Mouse (Mus musculus): ENCODE results near the gene Kank1. TPM values are rescaled to one million over a fixed set of nuclear protein-coding genes. Genes with fewer than 3 reads are reported as not detected.

The Kank1 gene
- total and polyA plus RNA-seq, 2 experiments from 2014 or later = 13.5 to 23.3 TPM

GRCm38 (mm10) chr19:25351257-25351955 is 114.6 kb downstream of the Kank1 start:
- peak; percentile 39 for DNase-seq (ENCODE audit: low spot score)
- Histone ChIP-seq H3K9me3 (ENCODE audit: low read length) (no peaks in the 10 kb centered on the region), H3K36me3 (ENCODE audit: insufficient read depth, low read length) (no peaks in the 10 kb centered on the region), H3K27ac (no peak overlapping the region), H3K9ac (replicated peaks; ENCODE audit: low read length) (no peak overlapping the region), H3K4me2 (ENCODE audit: low read depth, low read length) (peak overlapping the region; percentile 27; the same call in 1 of the 2 replicates), H3K4me3 (ENCODE audit: low read length) (no peak overlapping the region), H3K4me1 (ENCODE audit: insufficient read depth, low read length) (no peaks in the 10 kb centered on the region; the same call in 1 of the 2 replicates), H3K27me3 (ENCODE audit: insufficient read depth, low read length) (no peaks in the 10 kb centered on the region)
- TF ChIP-seq CTCF (IDR thresholded peaks at IDR 0.05; ENCODE audit: low read depth) = no peak
- WGBS = 38% methylated on average over 15 of the region's 15 CpGs
- ATAC-seq = no peak

GRCm38 (mm10) chr19:25357094-25357493 is 120.3 kb downstream of the Kank1 start:
- DNase-seq (ENCODE audit: low spot score) (no peak), ATAC-seq (no peak)
- Histone ChIP-seq H3K9me3 (ENCODE audit: low read length) (no peaks in the 10 kb centered on the region), H3K9ac (replicated peaks; ENCODE audit: low read length) (no peak overlapping the region), H3K4me1 (ENCODE audit: insufficient read depth, low read length) (0 out of 2 replicates have a peak, but pooled peaks cover 3% of the 10 kb centered on the region), H3K4me2 (ENCODE audit: low read depth, low read length) (no peak overlapping the region), H3K27me3 (ENCODE audit: insufficient read depth, low read length) (no peaks in the 10 kb centered on the region), H3K36me3 (ENCODE audit: insufficient read depth, low read length) (no peaks in the 10 kb centered on the region), H3K4me3 (ENCODE audit: low read length) (no peak overlapping the region), H3K27ac (no peak overlapping the region)
- TF ChIP-seq CTCF (IDR thresholded peaks at IDR 0.05; ENCODE audit: low read depth) = no peak
- WGBS = 69% methylated on average over 11 of the region's 11 CpGs

- 0 out of 2 replicates have a peak, but pooled peaks cover 3% of the 10 kb centered on the region for H3K4me1 ChIP-seq (ENCODE audit: insufficient read depth, low read length)
- no peak overlapping the region for H3K9ac ChIP-seq (replicated peaks; ENCODE audit: low read length)
- no peaks in the 10 kb centered on the region for H3K27me3 ChIP-seq (ENCODE audit: insufficient read depth, low read length)
- H3K27ac ChIP-seq = no peak overlapping the region
- no peak for TF ChIP-seq CTCF (IDR thresholded peaks at IDR 0.05; ENCODE audit: low read depth)
- peak; percentile 12 for DNase-seq (ENCODE audit: low spot score)
- ATAC-seq = no peak
- no peaks in the 10 kb centered on the region for H3K9me3 ChIP-seq (ENCODE audit: low read length)
- no peak overlapping the region for H3K4me2 ChIP-seq (ENCODE audit: low read depth, low read length)
- no peak overlapping the region for H3K4me3 ChIP-seq (ENCODE audit: low read length)
- H3K36me3 ChIP-seq (ENCODE audit: insufficient read depth, low read length) = no peaks in the 10 kb centered on the region
- 44% methylated on average over 8 of the region's 8 CpGs for WGBS
These were observed 121.8 kb downstream of the Kank1 start for GRCm38 (mm10) chr19:25358486-25359120.

- Histone ChIP-seq H3K4me1 (ENCODE audit: insufficient read depth, low read length) (0 out of 2 replicates have a peak, but pooled peaks cover 3% of the 10 kb centered on the region), H3K27me3 (ENCODE audit: insufficient read depth, low read length) (no peaks in the 10 kb centered on the region), H3K4me2 (ENCODE audit: low read depth, low read length) (no peak overlapping the region), H3K9ac (replicated peaks; ENCODE audit: low read length) (no peak overlapping the region), H3K27ac (no peak overlapping the region), H3K9me3 (ENCODE audit: low read length) (no peaks in the 10 kb centered on the region), H3K36me3 (ENCODE audit: insufficient read depth, low read length) (no peaks in the 10 kb centered on the region), H3K4me3 (ENCODE audit: low read length) (no peak overlapping the region)
- no peak for DNase-seq (ENCODE audit: low spot score)
- peak; percentile 40 for TF ChIP-seq CTCF (IDR thresholded peaks at IDR 0.05; ENCODE audit: low read depth)
- ATAC-seq = peak; percentile 57; the same call in 1 of the 2 replicates
- WGBS = 39% methylated on average over 9 of the region's 9 CpGs
These were observed 123.8 kb downstream of the Kank1 start for GRCm38 (mm10) chr19:25360571-25361029.

GRCm38 (mm10) chr19:25361956-25362355 is 125.2 kb downstream of the Kank1 start:
- no peaks in the 10 kb centered on the region for H3K36me3 ChIP-seq (ENCODE audit: insufficient read depth, low read length)
- H3K9ac ChIP-seq (replicated peaks; ENCODE audit: low read length) = no peak overlapping the region
- TF ChIP-seq CTCF (IDR thresholded peaks at IDR 0.05; ENCODE audit: low read depth) = no peak
- H3K9me3 ChIP-seq (ENCODE audit: low read length) = no peaks in the 10 kb centered on the region
- WGBS = 58% methylated on average over 7 of the region's 7 CpGs
- no peak overlapping the region for H3K4me3 ChIP-seq (ENCODE audit: low read length)
- H3K27me3 ChIP-seq (ENCODE audit: insufficient read depth, low read length) = no peaks in the 10 kb centered on the region
- H3K4me1 ChIP-seq (ENCODE audit: insufficient read depth, low read length) = 0 out of 2 replicates have a peak, but pooled peaks cover 3% of the 10 kb centered on the region
- ATAC-seq (no peak), DNase-seq (ENCODE audit: low spot score) (no peak)
- H3K27ac ChIP-seq = no peak overlapping the region
- H3K4me2 ChIP-seq (ENCODE audit: low read depth, low read length) = no peak overlapping the region

GRCm38 (mm10) chr19:25365698-25366097 is 128.9 kb downstream of the Kank1 start:
- WGBS = 77% methylated on average over 5 of the region's 5 CpGs
- no peak for TF ChIP-seq CTCF (IDR thresholded peaks at IDR 0.05; ENCODE audit: low read depth)
- Histone ChIP-seq H3K4me2 (ENCODE audit: low read depth, low read length) (no peak overlapping the region), H3K9me3 (ENCODE audit: low read length) (no peaks in the 10 kb centered on the region), H3K4me1 (ENCODE audit: insufficient read depth, low read length) (no peaks in the 10 kb centered on the region), H3K4me3 (ENCODE audit: low read length) (no peak overlapping the region), H3K27me3 (ENCODE audit: insufficient read depth, low read length) (no peaks in the 10 kb centered on the region), H3K36me3 (ENCODE audit: insufficient read depth, low read length) (no peaks in the 10 kb centered on the region), H3K27ac (no peak overlapping the region), H3K9ac (replicated peaks; ENCODE audit: low read length) (no peak overlapping the region)
- ATAC-seq (no peak), DNase-seq (ENCODE audit: low spot score) (no peak)

All from hindbrain, postnatal 0 days (tissue).